Mouse (Mus musculus): ENCODE results near the gene Lamb3.

DNA sequence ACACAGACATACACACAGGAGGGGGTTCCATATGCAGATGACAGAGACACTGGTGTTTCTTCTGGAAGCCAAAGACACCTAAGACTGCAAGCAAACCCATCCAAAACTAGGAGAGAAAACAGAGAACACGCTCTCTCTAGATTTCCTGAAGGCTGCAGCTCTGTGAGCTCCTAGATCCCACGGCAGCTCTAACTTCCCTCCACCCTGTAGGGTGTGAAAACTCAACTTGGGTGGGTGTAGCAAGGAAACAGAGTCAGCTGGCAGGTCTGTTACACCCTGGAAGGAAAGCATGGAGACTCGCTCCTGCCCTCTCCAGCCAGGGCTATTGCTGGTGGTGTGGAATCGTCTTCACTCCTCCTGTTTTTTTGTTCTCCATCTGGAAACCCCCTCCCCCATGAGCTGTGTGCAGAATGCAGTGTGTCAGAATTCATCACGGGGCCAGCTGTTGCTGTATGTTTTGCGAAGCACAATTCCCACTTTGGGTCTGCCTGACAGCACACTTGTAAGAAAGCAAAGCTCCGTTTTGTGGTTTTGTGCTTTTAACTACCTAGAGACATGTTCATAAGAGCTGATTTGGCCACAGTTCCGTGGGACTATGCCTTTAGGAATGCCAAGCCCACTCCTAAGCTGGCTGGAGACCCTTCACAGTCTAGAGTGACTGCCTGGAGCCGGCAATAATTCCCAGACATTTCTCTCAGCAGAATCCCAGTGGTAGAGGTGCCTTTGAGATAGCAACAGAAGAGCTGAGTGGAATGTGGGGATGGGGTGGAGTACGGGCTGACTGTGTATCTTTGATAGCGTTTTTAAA lies 174.3 kb downstream of the Lamb3 start:
- TF ChIP-seq SMC3 (IDR thresholded peaks at IDR 0.05; ENCODE audit: low read depth, low read length) (no peak), SIN3A (IDR thresholded peaks at IDR 0.05; ENCODE audit: low read length) (no peak), CTCF (conservative IDR thresholded peaks at IDR 0.05 in 1 of 2, IDR thresholded peaks at IDR 0.05 in 1 of 2; ENCODE audit: low read depth in 2 of 2, low read length in 2 of 2) (no peak), ETS1 (conservative IDR thresholded peaks at IDR 0.05; ENCODE audit: low read depth, low read length) (no peak), ZC3H11A (IDR thresholded peaks at IDR 0.05; ENCODE audit: low read depth, low read length) (no peak), TBP (conservative IDR thresholded peaks at IDR 0.05; ENCODE audit: low read depth, low read length) (no peak), ZMIZ1 (IDR thresholded peaks at IDR 0.05; ENCODE audit: low read depth, low read length) (no peak), MYC (IDR thresholded peaks at IDR 0.05; ENCODE audit: low read depth, low read length) (no peak), NELFE (IDR thresholded peaks at IDR 0.05; ENCODE audit: low read depth, low read length) (no peak), POLR2AphosphoS2 (IDR thresholded peaks at IDR 0.05; ENCODE audit: low read depth, low read length) (no peak)

All from CH12.LX (cell line).